Mouse (Mus musculus): ENCODE data around the gene Spns1. TPM values are rescaled to one million over a fixed set of nuclear protein-coding genes. Genes with fewer than 3 reads are reported as not detected.

Gene Spns1
- polyA plus RNA-seq, 1 experiment, result 32.8 TPM

DNA sequence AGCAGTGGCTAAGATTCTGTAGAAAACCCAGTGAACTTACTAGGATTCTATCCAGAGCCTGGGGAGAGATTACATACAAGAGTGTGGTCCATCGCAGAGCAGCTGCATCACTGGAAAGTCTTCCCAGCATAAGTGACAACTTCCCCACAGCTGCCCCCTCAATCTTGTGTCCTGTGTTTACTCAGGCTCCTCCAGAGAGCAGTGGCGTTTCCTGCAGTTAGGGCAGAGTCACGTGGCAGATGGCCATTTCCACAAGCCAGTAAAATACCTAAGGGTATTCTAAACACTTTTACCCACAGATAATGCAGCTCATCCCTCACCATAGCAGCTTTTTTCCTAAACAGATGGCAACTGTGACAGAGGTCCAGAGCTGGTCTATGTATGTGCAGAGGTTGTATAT lies 52.5 kb downstream of the Spns1 start:
- Histone ChIP-seq H3K4me1 (ENCODE audit: control insufficient read depth, insufficient read depth, low read length) (no peaks in the 10 kb centered on the region), H3K4me3 (replicated peaks; ENCODE audit: control insufficient read depth, low read depth, low read length) (no peak overlapping the region), H3K27ac (ENCODE audit: control insufficient read depth, insufficient read depth, low read depth, low read length, poor library complexity) (no peak overlapping the region)
- TF ChIP-seq POLR2A (IDR thresholded peaks at IDR 0.05; ENCODE audit: borderline replicate concordance, control insufficient read depth, low read depth, low read length), result no peak
- TF ChIP-seq CTCF (IDR thresholded peaks at IDR 0.05; ENCODE audit: control insufficient read depth, insufficient read depth, low read length), result no peak
- 5% methylated on average over 3 of the region's 3 CpGs for WGBS

DNA sequence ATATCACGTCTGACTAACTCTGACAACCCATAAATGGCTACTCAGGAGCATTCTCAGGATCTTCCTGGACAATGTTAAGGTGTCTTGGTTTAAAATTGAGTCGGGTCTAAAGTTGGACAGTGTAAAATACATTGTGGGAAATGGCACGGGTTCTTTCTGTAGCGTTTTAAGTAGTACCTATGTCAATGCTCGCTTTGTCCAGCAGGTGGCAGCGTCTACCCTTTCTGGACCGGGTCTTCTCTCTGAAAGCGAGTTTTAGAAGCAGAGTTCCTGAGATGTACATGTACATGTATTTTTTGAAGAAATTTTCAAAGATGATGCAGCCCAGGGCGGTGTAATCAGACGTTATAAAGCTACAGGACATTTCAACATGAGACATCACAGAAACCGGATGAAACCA lies 53.5 kb downstream of the Spns1 start:
- TF ChIP-seq CTCF (IDR thresholded peaks at IDR 0.05; ENCODE audit: control insufficient read depth, insufficient read depth, low read length), result peak; percentile 82
- TF ChIP-seq POLR2A (IDR thresholded peaks at IDR 0.05; ENCODE audit: borderline replicate concordance, control insufficient read depth, low read depth, low read length), result no peak
- 6% methylated on average over 11 of the region's 11 CpGs for WGBS
- H3K27ac ChIP-seq (ENCODE audit: control insufficient read depth, insufficient read depth, low read depth, low read length, poor library complexity), result no peak overlapping the region
- no peak overlapping the region for H3K4me3 ChIP-seq (replicated peaks; ENCODE audit: control insufficient read depth, low read depth, low read length)
- no peaks in the 10 kb centered on the region for H3K4me1 ChIP-seq (ENCODE audit: control insufficient read depth, insufficient read depth, low read length)

Other genes with a start within 250 kb of the Spns1 start
- 55.6 and 96.0 TPM in 2 replicates for gene Xpo6, start 176.9 kb downstream of the Spns1 start, polyA plus RNA-seq (2011; ENCODE audit: insufficient read depth, insufficient read length, low replicate concordance, missing spikeins)
- gene Sbk1, start 104.8 kb downstream of the Spns1 start, polyA plus RNA-seq (2011; ENCODE audit: insufficient read depth, insufficient read length, low replicate concordance, missing spikeins), result 8.9 and 21.0 TPM in 2 replicates
- 55.3 and 74.0 TPM in 2 replicates for gene Lat, start 7.9 kb downstream of the Spns1 start, polyA plus RNA-seq (2011; ENCODE audit: insufficient read depth, insufficient read length, low replicate concordance, missing spikeins)
- 11.1 and 15.1 TPM in 2 replicates for gene Nfatc2ip, start 19.3 kb upstream of the Spns1 start, polyA plus RNA-seq (2011; ENCODE audit: insufficient read depth, insufficient read length, low replicate concordance, missing spikeins)
- gene Cd19, start 37.4 kb upstream of the Spns1 start, polyA plus RNA-seq (2011; ENCODE audit: insufficient read depth, insufficient read length, low replicate concordance, missing spikeins), result 62.1 and 196 TPM in 2 replicates
- gene Rabep2, start 51.3 kb upstream of the Spns1 start, polyA plus RNA-seq (2011; ENCODE audit: insufficient read depth, insufficient read length, low replicate concordance, missing spikeins), result 10.7 and 28.6 TPM in 2 replicates
- gene Atp2a1, start 85.7 kb upstream of the Spns1 start, polyA plus RNA-seq (2011; ENCODE audit: insufficient read depth, insufficient read length, low replicate concordance, missing spikeins), result 12.0 and 13.4 TPM in 2 replicates
- 34.4 and 95.0 TPM in 2 replicates for gene Sh2b1, start 98.0 kb upstream of the Spns1 start, polyA plus RNA-seq (2011; ENCODE audit: insufficient read depth, insufficient read length, low replicate concordance, missing spikeins)
- 16.7 and 36.3 TPM in 2 replicates for gene Tufm, start 109.9 kb upstream of the Spns1 start, polyA plus RNA-seq (2011; ENCODE audit: insufficient read depth, insufficient read length, low replicate concordance, missing spikeins)
- 78.5 and 156 TPM in 2 replicates for gene Atxn2l, start 126.0 kb upstream of the Spns1 start, polyA plus RNA-seq (2011; ENCODE audit: insufficient read depth, insufficient read length, low replicate concordance, missing spikeins)
- gene Eif3c, start 189.0 kb upstream of the Spns1 start, polyA plus RNA-seq (2011; ENCODE audit: insufficient read depth, insufficient read length, low replicate concordance, missing spikeins), result 52.3 and 90.2 TPM in 2 replicates
- gene Apobr, start 207.5 kb upstream of the Spns1 start, polyA plus RNA-seq (2011; ENCODE audit: insufficient read depth, insufficient read length, low replicate concordance, missing spikeins), result 21.2 and 45.7 TPM in 2 replicates
- gene Cln3, start 208.4 kb upstream of the Spns1 start, polyA plus RNA-seq (2011; ENCODE audit: insufficient read depth, insufficient read length, low replicate concordance, missing spikeins), result 98.2 and 269 TPM in 2 replicates
- 1.9 and 6.0 TPM in 2 replicates for gene Il27, start 217.5 kb upstream of the Spns1 start, polyA plus RNA-seq (2011; ENCODE audit: insufficient read depth, insufficient read length, low replicate concordance, missing spikeins)